Mouse (Mus musculus) MEL (cell line): ENCODE data around the gene Llgl2. TPM values are rescaled to one million over a fixed set of nuclear protein-coding genes. Genes with fewer than 3 reads are reported as not detected.

ENCODE experiments used
- DNase-seq: peaks from one replicate; pipeline ENCODE4 v3.0.0; 2011; ENCODE audit warnings: low read depth, low spot score
- H3K27ac ChIP-seq: 2 replicates; pipeline ENCODE4 v1.5.1; 2012; ENCODE audit warnings: low read depth, mild to moderate bottlenecking, control low read depth, low read length, moderate library complexity; ENCODE audit not compliant: control insufficient read depth
- H3K27me3 ChIP-seq, 2 experiments: fragments of 150-350 bp in 1 of 2; sonication (generic) in 1 of 2; 2 replicates each; pipeline ENCODE4 v1.6.1; 2012; ENCODE audit warnings: low read length in 2 of 2, mild to moderate bottlenecking in 2 of 2, improper control_type of control experiment in 1 of 2, moderate library complexity in 1 of 2; ENCODE audit not compliant: insufficient read depth in 2 of 2, control insufficient read depth in 1 of 2
- H3K36me3 ChIP-seq, 2 experiments: 2 replicates each; pipeline ENCODE4 v1.6.1; 2012 to 2014; ENCODE audit warnings: low read length in 2 of 2, improper control_type of control experiment in 1 of 2, inconsistent platforms in 1 of 2, mild to moderate bottlenecking in 1 of 2; ENCODE audit not compliant: insufficient read depth in 2 of 2, control insufficient read depth in 1 of 2
- H3K4me1 ChIP-seq, 2 experiments: fragments of 150-350 bp in 1 of 2; sonication (generic) in 1 of 2; 2 replicates each; pipeline ENCODE4 v1.6.1; 2012; ENCODE audit warnings: low read length in 2 of 2, improper control_type of control experiment in 1 of 2, mild to moderate bottlenecking in 1 of 2; ENCODE audit not compliant: insufficient read depth in 2 of 2, control insufficient read depth in 1 of 2
- H3K4me3 ChIP-seq, 2 experiments: fragments of 150-350 bp in 1 of 2; sonication (generic) in 1 of 2; 2 replicates each; pipeline ENCODE4 v1.5.1; 2012; ENCODE audit warnings: low read depth in 2 of 2, low read length in 2 of 2, mild to moderate bottlenecking in 2 of 2, moderate library complexity in 2 of 2, control low read depth in 1 of 2, improper control_type of control experiment in 1 of 2; ENCODE audit not compliant: control insufficient read depth in 1 of 2, insufficient read depth in 1 of 2
- H3K79me2 ChIP-seq: 2 replicates; pipeline ENCODE4 v1.6.1; 2012; ENCODE audit warnings: mild to moderate bottlenecking, low read length, moderate library complexity; ENCODE audit not compliant: control insufficient read depth, poor library complexity, insufficient read depth
- H3K9ac ChIP-seq: 2 replicates; pipeline ENCODE4 v1.6.1; 2012; ENCODE audit warnings: low read depth, mild to moderate bottlenecking, control low read depth, low read length, moderate library complexity; ENCODE audit not compliant: control insufficient read depth, poor library complexity, severe bottlenecking
- H3K9me3 ChIP-seq: fragments of 150-350 bp; sonication (generic); replicated peaks from 2 replicates; pipeline ENCODE4 v1.6.1; 2012; ENCODE audit warnings: mild to moderate bottlenecking, low read length, improper control_type of control experiment, moderate library complexity; ENCODE audit not compliant: insufficient read depth
- BHLHE40 ChIP-seq: IDR thresholded peaks from 2 replicates; pipeline ENCODE4 v1.6.1; 2012; ENCODE audit warnings: low read depth, mild to moderate bottlenecking, inconsistent platforms, low read length, improper control_type of control experiment, borderline replicate concordance
- CHD2 ChIP-seq: IDR thresholded peaks from 2 replicates; pipeline ENCODE4 v1.6.1; 2011; ENCODE audit warnings: low read length, improper control_type of control experiment
- CTCF ChIP-seq, 3 experiments: IDR thresholded peaks in 2 of 3; conservative IDR thresholded peaks in 1 of 3; 2 replicates each; pipeline ENCODE4 v1.5.1; 2011 to 2012; ENCODE audit warnings: low read length in 3 of 3, low read depth in 2 of 3, mild to moderate bottlenecking in 2 of 3, improper control_type of control experiment in 1 of 3, inconsistent platforms in 1 of 3, mixed read lengths in 1 of 3, moderate library complexity in 1 of 3; ENCODE audit not compliant: control insufficient read depth in 1 of 3, insufficient read depth in 1 of 3, poor library complexity in 1 of 3, severe bottlenecking in 1 of 3
- ELF1 ChIP-seq: IDR thresholded peaks from 2 replicates; pipeline ENCODE4 v1.6.1; 2014; ENCODE audit warnings: low read depth, mild to moderate bottlenecking, inconsistent platforms, low read length, improper control_type of control experiment, moderate library complexity
- ETS1 ChIP-seq: IDR thresholded peaks from 2 replicates; pipeline ENCODE4 v1.6.1; 2012; ENCODE audit warnings: low read depth, mild to moderate bottlenecking, inconsistent platforms, low read length, improper control_type of control experiment, moderate library complexity
- GABPA ChIP-seq: IDR thresholded peaks from 2 replicates; pipeline ENCODE4 v1.6.1; 2012; ENCODE audit warnings: low read depth, mild to moderate bottlenecking, inconsistent platforms, low read length, improper control_type of control experiment, moderate library complexity
- GATA1 ChIP-seq: IDR thresholded peaks from 2 replicates; pipeline ENCODE4 v1.6.1; 2011; ENCODE audit warnings: low read depth, low read length, improper control_type of control experiment
- JUND ChIP-seq: IDR thresholded peaks from 2 replicates; pipeline ENCODE4 v1.6.1; 2011; ENCODE audit warnings: low read depth, mild to moderate bottlenecking, improper control_type of control experiment, low read length
- KAT2A ChIP-seq: conservative IDR thresholded peaks from 2 replicates; pipeline ENCODE4 v1.6.1; 2012; ENCODE audit warnings: low read depth, low read length, improper control_type of control experiment, inconsistent platforms
- MAX ChIP-seq: IDR thresholded peaks from 2 replicates; pipeline ENCODE4 v1.6.1; 2011; ENCODE audit warnings: low read length, improper control_type of control experiment
- MAZ ChIP-seq: IDR thresholded peaks from 2 replicates; pipeline ENCODE4 v1.6.1; 2012; ENCODE audit warnings: low read depth, mild to moderate bottlenecking, inconsistent platforms, low read length, improper control_type of control experiment
- MXI1 ChIP-seq: IDR thresholded peaks from 2 replicates; pipeline ENCODE4 v1.6.1; 2011; ENCODE audit warnings: mild to moderate bottlenecking, low read depth, low read length, improper control_type of control experiment
- MYB ChIP-seq: IDR thresholded peaks from 2 replicates; pipeline ENCODE4 v1.6.1; 2011; ENCODE audit warnings: mild to moderate bottlenecking, low read depth, low read length, improper control_type of control experiment
- MYC ChIP-seq: IDR thresholded peaks from 2 replicates; pipeline ENCODE4 v1.6.1; 2011; ENCODE audit warnings: low read depth, mild to moderate bottlenecking, low read length, improper control_type of control experiment, moderate library complexity
- NELFE ChIP-seq: IDR thresholded peaks from 2 replicates; pipeline ENCODE4 v1.6.1; 2011; ENCODE audit warnings: low read depth, low read length, improper control_type of control experiment
- POLR2A ChIP-seq, 2 experiments: IDR thresholded peaks; 2 replicates each; pipeline ENCODE4 v1.6.1; 2011 to 2012; ENCODE audit warnings: low read length in 2 of 2, mild to moderate bottlenecking in 2 of 2, control low read depth in 1 of 2, improper control_type of control experiment in 1 of 2, low read depth in 1 of 2, moderate library complexity in 1 of 2; ENCODE audit not compliant: control insufficient read depth in 1 of 2, insufficient read depth in 1 of 2, poor library complexity in 1 of 2
- POLR2AphosphoS5 ChIP-seq: IDR thresholded peaks from 2 replicates; pipeline ENCODE4 v1.6.1; 2012; ENCODE audit warnings: low read depth, borderline replicate concordance, mild to moderate bottlenecking, inconsistent platforms, low read length, moderate library complexity, mixed read lengths
- RCOR1 ChIP-seq: IDR thresholded peaks from 2 replicates; pipeline ENCODE4 v1.6.1; 2012; ENCODE audit warnings: low read depth, mild to moderate bottlenecking, inconsistent platforms, low read length, improper control_type of control experiment
- SIN3A ChIP-seq: IDR thresholded peaks from 2 replicates; pipeline ENCODE4 v1.6.1; 2012; ENCODE audit warnings: low read length, improper control_type of control experiment, inconsistent platforms
- SMC3 ChIP-seq: IDR thresholded peaks from 2 replicates; pipeline ENCODE4 v1.6.1; 2011; ENCODE audit warnings: low read depth, low read length, improper control_type of control experiment
- TAL1 ChIP-seq: IDR thresholded peaks from 2 replicates; pipeline ENCODE4 v1.6.1; 2012; ENCODE audit warnings: mild to moderate bottlenecking, inconsistent platforms, low read length, moderate library complexity, mixed read lengths
- TCF12 ChIP-seq: IDR thresholded peaks from 2 replicates; pipeline ENCODE4 v1.6.1; 2014; ENCODE audit warnings: low read depth, mild to moderate bottlenecking, inconsistent platforms, low read length, improper control_type of control experiment, moderate library complexity
- USF2 ChIP-seq, 2 experiments: IDR thresholded peaks; 2 replicates each; pipeline ENCODE4 v1.6.1; 2011 to 2012; ENCODE audit warnings: improper control_type of control experiment in 2 of 2, low read length in 2 of 2, borderline replicate concordance in 1 of 2, inconsistent platforms in 1 of 2, low read depth in 1 of 2, mild to moderate bottlenecking in 1 of 2; ENCODE audit not compliant: insufficient read depth in 1 of 2
- ZC3H11A ChIP-seq: IDR thresholded peaks from 2 replicates; pipeline ENCODE4 v1.6.1; 2012; ENCODE audit warnings: low read depth, mild to moderate bottlenecking, inconsistent platforms, low read length, improper control_type of control experiment
- ZMIZ1 ChIP-seq: IDR thresholded peaks from 2 replicates; pipeline ENCODE4 v1.6.1; 2012; ENCODE audit warnings: low read depth, mild to moderate bottlenecking, inconsistent platforms, low read length, improper control_type of control experiment, moderate library complexity
- ZNF384 ChIP-seq: IDR thresholded peaks from 2 replicates; pipeline ENCODE4 v1.6.1; 2012; ENCODE audit warnings: low read depth, mild to moderate bottlenecking, inconsistent platforms, low read length, improper control_type of control experiment
- polyA plus RNA-seq, 2 experiments: library from polyadenylated mRNA; stranded (reverse) in 1 of 2; unstranded in 1 of 2; fragments of >175 nt in 1 of 2; fragments of >200 nt in 1 of 2; gene quantifications; 2 replicates each; pipeline versions ENCODE4 v1.2.1 to v1.2.4; 2012; ENCODE audit warnings: low replicate concordance in 2 of 2, low read depth in 1 of 2; ENCODE audit not compliant: insufficient read length in 2 of 2, insufficient read depth in 1 of 2, missing spikeins in 1 of 2
- total RNA-seq: library from RNA; depleted of rRNA; stranded (reverse); fragments of 300-350 nt; gene quantifications from 2 replicates; pipeline ENCODE4 v1.2.3, GENCODE M21; 2012

The Llgl2 gene
- total and polyA plus RNA-seq, 3 experiments = 15.9 to 22.6 TPM; not detected in 1

- TF ChIP-seq RCOR1 = no peak
- TF ChIP-seq MXI1 = 0 out of 2 replicates have a peak, but pooled peaks have one; percentile 33
- TF ChIP-seq MYB = no peak
- no peak for TF ChIP-seq CTCF (IDR thresholded peaks at IDR 0.05 in 2 of 3, conservative IDR thresholded peaks at IDR 0.05 in 1 of 3; ENCODE audit: control insufficient read depth in 1 of 3, insufficient read depth in 1 of 3, low read depth in 2 of 3, low read length in 3 of 3, poor library complexity in 1 of 3, severe bottlenecking in 1 of 3)
Measured at GRCm38 (mm10) chr11:115836656-115837395, 13.0 kb downstream of the Llgl2 start (continued).

- Histone ChIP-seq H3K36me3 (peaks cover 0 to 24% of the 10 kb centered on the region in 2 experiments; a peak in 2 of 4 replicates), H3K4me3 (no peak overlapping the region), H3K9ac (no peak overlapping the region), H3K27ac (no peak overlapping the region), H3K4me1 (peaks cover 24 to 45% of the 10 kb centered on the region in 2 experiments), H3K9me3 (no peaks in the 10 kb centered on the region), H3K27me3 (no peaks in the 10 kb centered on the region), H3K79me2 (no peaks in the 10 kb centered on the region)
- no peak for TF ChIP-seq ZMIZ1
- no peak for TF ChIP-seq JUND
- no peak for TF ChIP-seq ZC3H11A
- no peak for TF ChIP-seq POLR2A (IDR thresholded peaks at IDR 0.05; ENCODE audit: control insufficient read depth in 1 of 2, insufficient read depth in 1 of 2, low read depth in 1 of 2, low read length in 2 of 2, poor library complexity in 1 of 2)
- TF ChIP-seq MYC = no peak
- TF ChIP-seq MXI1 = no peak
- TF ChIP-seq USF2 (IDR thresholded peaks at IDR 0.05; ENCODE audit: borderline replicate concordance in 1 of 2, insufficient read depth in 1 of 2, low read depth in 1 of 2, low read length in 2 of 2) = no peak
- TF ChIP-seq ETS1 = no peak
- TF ChIP-seq SMC3 = no peak
- TF ChIP-seq NELFE = no peak
- TF ChIP-seq MAX = no peak
- TF ChIP-seq CHD2 = no peak
- TF ChIP-seq GABPA = no peak
- no peak for TF ChIP-seq MAZ
- DNase-seq = no peak
Measured at GRCm38 (mm10) chr11:115837606-115838345, 13.9 kb downstream of the Llgl2 start.

DNA sequence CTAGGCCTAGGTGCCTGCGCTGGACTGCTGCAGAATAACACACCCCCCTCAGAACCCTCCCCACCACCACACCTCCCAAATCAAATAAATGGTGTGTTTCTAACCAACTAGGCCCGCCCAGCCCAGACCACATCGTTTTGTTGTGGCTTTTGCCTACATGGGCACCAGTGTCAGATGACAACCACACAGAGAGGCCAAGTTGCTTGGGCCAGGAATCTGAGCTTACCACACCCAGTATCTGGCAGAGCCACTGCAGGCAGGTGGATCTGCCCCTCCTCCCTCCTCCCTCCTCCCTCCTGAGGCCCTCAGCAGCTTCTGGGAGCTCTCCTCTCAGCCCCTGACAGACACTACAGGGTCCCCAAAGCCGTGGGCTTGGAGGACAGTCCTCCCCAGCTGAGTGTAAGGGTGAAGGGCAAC is 15.1 kb downstream of the Llgl2 start:
- H3K9ac ChIP-seq = no peak overlapping the region
- TF ChIP-seq ZNF384 = no peak
- peak; percentile 22; the same call in 1 of the 2 replicates for TF ChIP-seq TAL1
- TF ChIP-seq TCF12 = peak; percentile 65
- no peak for TF ChIP-seq ZC3H11A
- TF ChIP-seq NELFE = no peak
- no peak for TF ChIP-seq JUND
- 0 out of 2 replicates have a peak, but pooled peaks have one; percentile 30 for TF ChIP-seq ETS1
- TF ChIP-seq GABPA = no peak
- no peak for TF ChIP-seq CTCF (IDR thresholded peaks at IDR 0.05 in 2 of 3, conservative IDR thresholded peaks at IDR 0.05 in 1 of 3; ENCODE audit: control insufficient read depth in 1 of 3, insufficient read depth in 1 of 3, low read depth in 2 of 3, low read length in 3 of 3, poor library complexity in 1 of 3, severe bottlenecking in 1 of 3)
- TF ChIP-seq SIN3A = peak; percentile 24; the same call in 1 of the 2 replicates
- TF ChIP-seq CHD2 = no peak
- no peak for TF ChIP-seq GATA1
- TF ChIP-seq POLR2AphosphoS5 = no peak
- no peak for TF ChIP-seq ELF1
- TF ChIP-seq KAT2A = no peak
- TF ChIP-seq MYC = no peak
- TF ChIP-seq BHLHE40 = no peak

More for the DNA sequence above, 15.1 kb downstream of the Llgl2 start:
- Histone ChIP-seq H3K4me1 (peaks cover 21 to 42% of the 10 kb centered on the region in 2 experiments), H3K27me3 (no peaks in the 10 kb centered on the region), H3K36me3 (peaks cover 0 to 19% of the 10 kb centered on the region in 2 experiments; a peak in 2 of 4 replicates), H3K9me3 (no peaks in the 10 kb centered on the region), H3K4me3 (no peak overlapping the region), H3K79me2 (no peaks in the 10 kb centered on the region), H3K27ac (no peak overlapping the region)
- DNase-seq = peak; percentile 62
